Mouse (Mus musculus) hindbrain, embryonic 15.5 days (tissue): Measurements from ENCODE around the gene Gm20388. TPM values are rescaled to one million over a fixed set of nuclear protein-coding genes. Genes with fewer than 3 reads are reported as not detected.

Experiments
- ATAC-seq: fragments of 200-750 bp; cut with Nextera tagmentation; 2 replicates; pipeline ENCODE4 v1.8.0; 2017; ENCODE audit warnings: low read depth, moderate number of reproducible peaks, moderate TSS enrichment; ENCODE audit not compliant: low FRiP score
- H3K27ac ChIP-seq: fragments of 300-500 bp; sonication (generic); replicated peaks from 2 replicates; pipeline ENCODE4 v1.5.1; 2015; ENCODE audit warnings: mild to moderate bottlenecking, inconsistent platforms
- H3K27me3 ChIP-seq: fragments of 300-500 bp; sonication (generic); 2 replicates; pipeline ENCODE4 v1.6.1; 2015; ENCODE audit warnings: control low read depth, inconsistent platforms
- H3K36me3 ChIP-seq: fragments of 300-500 bp; sonication (generic); 2 replicates; pipeline ENCODE4 v1.6.1; 2015; ENCODE audit warnings: control low read depth, inconsistent platforms
- H3K4me1 ChIP-seq: fragments of 300-500 bp; sonication (generic); replicated peaks from 2 replicates; pipeline ENCODE4 v1.6.1; 2015; ENCODE audit warnings: control low read depth, inconsistent platforms
- H3K4me2 ChIP-seq: fragments of 300-500 bp; sonication (generic); 2 replicates; pipeline ENCODE4 v1.6.1; 2015; ENCODE audit warnings: moderate library complexity, mild to moderate bottlenecking, inconsistent platforms
- H3K4me3 ChIP-seq: fragments of 300-500 bp; sonication (generic); 2 replicates; pipeline ENCODE4 v1.5.1; 2015; ENCODE audit warnings: mild to moderate bottlenecking, inconsistent platforms
- H3K9ac ChIP-seq: fragments of 300-500 bp; sonication (generic); 2 replicates; pipeline ENCODE4 v1.6.1; 2015; ENCODE audit warnings: inconsistent platforms
- H3K9me3 ChIP-seq: fragments of 300-500 bp; sonication (generic); 2 replicates; pipeline ENCODE4 v1.6.1; 2016; ENCODE audit warnings: control low read depth, inconsistent platforms
- WGBS: fragments of 180-500 bp; shearing (Covaris S2); methylation state at CpG from one replicate; pipeline ENCODE4 v1.1.7; 2015; 5-methylcytosine and 5-hydroxymethylcytosine counted together
- polyA plus RNA-seq: library from polyadenylated mRNA; unstranded; fragments of >200 nt; fragmentation: Nextera tagmentation; extraction: Ambion mirVana; gene quantifications from 2 replicates; pipeline ENCODE4 v1.2.1, GENCODE M21; 2015

Gm20388 gene
- polyA plus RNA-seq, 1 experiment from 2014 or later = 5.4 TPM

- no peaks in the 10 kb centered on the region for H3K4me1 ChIP-seq
- H3K27me3 ChIP-seq = no peaks in the 10 kb centered on the region
- no peak for ATAC-seq
- H3K9me3 ChIP-seq = no peaks in the 10 kb centered on the region
- H3K4me3 ChIP-seq = no peak overlapping the region
- WGBS = 86% methylated on average over 8 of the region's 8 CpGs
- H3K36me3 ChIP-seq = peaks cover 61% of the 10 kb centered on the region
- no peak overlapping the region for H3K9ac ChIP-seq
- H3K4me2 ChIP-seq = no peak overlapping the region
- no peak overlapping the region for H3K27ac ChIP-seq
Measured at GRCm38 (mm10) chr8:123382516-123382915, 3471.9 kb downstream of the Gm20388 start.

GRCm38 (mm10) chr8:123384883-123385540 is 3474.4 kb downstream of the Gm20388 start:
- no peaks in the 10 kb centered on the region for H3K4me1 ChIP-seq
- no peak overlapping the region for H3K4me2 ChIP-seq
- peaks cover 85% of the 10 kb centered on the region for H3K36me3 ChIP-seq
- no peaks in the 10 kb centered on the region for H3K9me3 ChIP-seq
- no peak overlapping the region for H3K9ac ChIP-seq
- no peak overlapping the region for H3K27ac ChIP-seq
- no peak for ATAC-seq
- H3K27me3 ChIP-seq = no peaks in the 10 kb centered on the region
- H3K4me3 ChIP-seq = no peak overlapping the region
- WGBS = 70% methylated on average over 9 of the region's 9 CpGs

GRCm38 (mm10) chr8:123387041-123387440 is 3476.4 kb downstream of the Gm20388 start:
- Histone ChIP-seq H3K9me3 (no peaks in the 10 kb centered on the region), H3K4me1 (no peaks in the 10 kb centered on the region), H3K27me3 (no peaks in the 10 kb centered on the region), H3K9ac (no peak overlapping the region), H3K4me2 (no peak overlapping the region), H3K36me3 (peaks cover 94% of the 10 kb centered on the region), H3K27ac (no peak overlapping the region), H3K4me3 (no peak overlapping the region)
- no peak for ATAC-seq
- WGBS = 86% methylated on average over 3 of the region's 3 CpGs

- Histone ChIP-seq H3K9ac (no peak overlapping the region), H3K4me2 (no peak overlapping the region), H3K4me3 (no peak overlapping the region), H3K27me3 (no peaks in the 10 kb centered on the region), H3K4me1 (no peaks in the 10 kb centered on the region), H3K27ac (no peak overlapping the region), H3K36me3 (peaks cover 94% of the 10 kb centered on the region), H3K9me3 (no peaks in the 10 kb centered on the region)
- ATAC-seq = no peak
- 94% methylated on average over 8 of the region's 8 CpGs for WGBS
Measured at GRCm38 (mm10) chr8:123387801-123388200, 3477.2 kb downstream of the Gm20388 start.

- Histone ChIP-seq H3K9ac (no peak overlapping the region), H3K9me3 (no peaks in the 10 kb centered on the region), H3K4me3 (no peak overlapping the region), H3K4me2 (no peak overlapping the region), H3K27ac (no peak overlapping the region), H3K36me3 (peaks cover 94% of the 10 kb centered on the region), H3K4me1 (no peaks in the 10 kb centered on the region), H3K27me3 (no peaks in the 10 kb centered on the region)
- ATAC-seq = no peak
- WGBS = 93% methylated on average over 7 of the region's 7 CpGs
Measured at GRCm38 (mm10) chr8:123389026-123389425, 3478.4 kb downstream of the Gm20388 start.

GRCm38 (mm10) chr8:123398308-123398707 is 3487.7 kb downstream of the Gm20388 start:
- WGBS = 93% methylated on average over 13 of the region's 13 CpGs
- ATAC-seq = no peak
- no peaks in the 10 kb centered on the region for H3K27me3 ChIP-seq
- H3K4me3 ChIP-seq = no peak overlapping the region
- no peak overlapping the region for H3K9ac ChIP-seq
- H3K4me1 ChIP-seq = no peaks in the 10 kb centered on the region
- H3K36me3 ChIP-seq = peaks cover 87% of the 10 kb centered on the region
- no peak overlapping the region for H3K4me2 ChIP-seq
- H3K9me3 ChIP-seq = no peaks in the 10 kb centered on the region
- no peak overlapping the region for H3K27ac ChIP-seq

GRCm38 (mm10) chr8:123401936-123402335 is 3491.3 kb downstream of the Gm20388 start:
- ATAC-seq = no peak
- H3K27ac ChIP-seq = no peak overlapping the region
- H3K4me3 ChIP-seq = no peak overlapping the region
- H3K9me3 ChIP-seq = no peaks in the 10 kb centered on the region
- 96% methylated on average over 9 of the region's 9 CpGs for WGBS
- no peak overlapping the region for H3K9ac ChIP-seq
- H3K27me3 ChIP-seq = no peaks in the 10 kb centered on the region
- no peak overlapping the region for H3K4me2 ChIP-seq
- peaks cover 8% of the 10 kb centered on the region; the same call in 1 of the 2 replicates for H3K4me1 ChIP-seq
- peaks cover 53% of the 10 kb centered on the region for H3K36me3 ChIP-seq

- Histone ChIP-seq H3K9me3 (no peaks in the 10 kb centered on the region), H3K27ac (no peak overlapping the region), H3K9ac (no peak overlapping the region), H3K27me3 (no peaks in the 10 kb centered on the region), H3K4me2 (no peak overlapping the region), H3K36me3 (peaks cover 44% of the 10 kb centered on the region), H3K4me1 (peaks cover 12% of the 10 kb centered on the region; the same call in 1 of the 2 replicates), H3K4me3 (no peak overlapping the region)
- WGBS = 88% methylated on average over 9 of the region's 9 CpGs
- no peak for ATAC-seq
Measured at GRCm38 (mm10) chr8:123402730-123403326, 3492.2 kb downstream of the Gm20388 start.

- peaks cover 19% of the 10 kb centered on the region for H3K4me1 ChIP-seq
- no peak overlapping the region for H3K9ac ChIP-seq
- ATAC-seq = no peak
- no peak overlapping the region for H3K4me3 ChIP-seq
- 40% methylated on average over 8 of the region's 8 CpGs for WGBS
- H3K9me3 ChIP-seq = no peaks in the 10 kb centered on the region
- peaks cover 32% of the 10 kb centered on the region for H3K36me3 ChIP-seq
- H3K4me2 ChIP-seq = no peak overlapping the region
- no peaks in the 10 kb centered on the region for H3K27me3 ChIP-seq
- no peak overlapping the region for H3K27ac ChIP-seq
Measured at GRCm38 (mm10) chr8:123404521-123404920, 3493.9 kb downstream of the Gm20388 start.

- H3K27me3 ChIP-seq = no peaks in the 10 kb centered on the region
- H3K9me3 ChIP-seq = no peaks in the 10 kb centered on the region
- no peak within 1 kb of the TSS for H3K4me2 ChIP-seq
- 17% methylated on average over 4 of the region's 4 CpGs for WGBS
- peaks cover 28% of the 10 kb centered on the region for H3K4me1 ChIP-seq
- no peak for ATAC-seq
- no peak within 1 kb of the TSS for H3K27ac ChIP-seq
- H3K9ac ChIP-seq = no peak within 1 kb of the TSS
- no peak within 1 kb of the TSS for H3K4me3 ChIP-seq
- H3K36me3 ChIP-seq = peaks cover 16% of the 10 kb centered on the region
Measured at GRCm38 (mm10) chr8:123406786-123407185, 3496.1 kb downstream of the Gm20388 start, which contains the start of gene Mc1r. Mc1r (plus strand) TSS chr8:123407107.

GRCm38 (mm10) chr8:123407612-123408011 is 3497.0 kb downstream of the Gm20388 start:
- Histone ChIP-seq H3K9ac (no peak overlapping the region), H3K4me2 (no peak overlapping the region), H3K27me3 (no peaks in the 10 kb centered on the region), H3K27ac (no peak overlapping the region), H3K4me1 (peaks cover 28% of the 10 kb centered on the region), H3K9me3 (no peaks in the 10 kb centered on the region), H3K36me3 (peaks cover 9% of the 10 kb centered on the region), H3K4me3 (no peak overlapping the region)
- 91% methylated on average over 13 of the region's 13 CpGs for WGBS
- ATAC-seq = no peak

- Histone ChIP-seq H3K9ac (peak overlapping the region; percentile 78; the same call in 1 of the 2 replicates), H3K36me3 (no peaks in the 10 kb centered on the region), H3K9me3 (no peaks in the 10 kb centered on the region), H3K4me3 (peak overlapping the region; percentile 53; the same call in 1 of the 2 replicates), H3K27me3 (no peaks in the 10 kb centered on the region), H3K27ac (peak overlapping the region; percentile 93), H3K4me1 (peaks cover 28% of the 10 kb centered on the region), H3K4me2 (peak overlapping the region; percentile 88)
- no peak for ATAC-seq
- WGBS = 74% methylated on average over 9 of the region's 9 CpGs
Measured at GRCm38 (mm10) chr8:123408586-123409544, 3498.2 kb downstream of the Gm20388 start.
